Mouse (Mus musculus) hindbrain, postnatal 0 days (tissue): Measurements from ENCODE around the gene Nlrp6. TPM values are rescaled to one million over a fixed set of nuclear protein-coding genes. Genes with fewer than 3 reads are reported as not detected.

Source experiments
- ATAC-seq: fragments of 200-750 bp; cut with Nextera tagmentation; 2 replicates; pipeline ENCODE4 v1.8.0; 2017; ENCODE audit warnings: mild to moderate bottlenecking, moderate TSS enrichment, moderate library complexity
- DNase-seq: peaks from one replicate; pipeline ENCODE4 v3.0.0-alpha.2; 2015; ENCODE audit warnings: low spot score
- H3K27ac ChIP-seq: fragments of 300-500 bp; sonication (generic); 2 replicates; pipeline ENCODE4 v1.5.1; 2014; ENCODE audit warnings: mild to moderate bottlenecking
- H3K27me3 ChIP-seq: fragments of 300-500 bp; sonication (generic); 2 replicates; pipeline ENCODE4 v1.6.1; 2014; ENCODE audit warnings: low read length, mixed read lengths; ENCODE audit not compliant: insufficient read depth
- H3K36me3 ChIP-seq: fragments of 300-500 bp; sonication (generic); 2 replicates; pipeline ENCODE4 v1.6.1; 2014; ENCODE audit warnings: low read length, mixed read lengths; ENCODE audit not compliant: insufficient read depth
- H3K4me1 ChIP-seq: fragments of 300-500 bp; sonication (generic); 2 replicates; pipeline ENCODE4 v1.6.1; 2014; ENCODE audit warnings: antibody characterized with exemption, low read length, mixed read lengths; ENCODE audit not compliant: insufficient read depth
- H3K4me2 ChIP-seq: fragments of 300-500 bp; sonication (generic); 2 replicates; pipeline ENCODE4 v1.6.1; 2014; ENCODE audit warnings: low read depth, mild to moderate bottlenecking, low read length, moderate library complexity, mixed read lengths
- H3K4me3 ChIP-seq: fragments of 300-500 bp; sonication (generic); 2 replicates; pipeline ENCODE4 v1.5.1; 2014; ENCODE audit warnings: low read length
- H3K9ac ChIP-seq: fragments of 300-500 bp; sonication (generic); replicated peaks from 2 replicates; pipeline ENCODE4 v1.6.1; 2014; ENCODE audit warnings: mild to moderate bottlenecking, low read length, moderate library complexity, mixed read lengths
- H3K9me3 ChIP-seq: fragments of 300-500 bp; sonication (generic); 2 replicates; pipeline ENCODE4 v1.6.1; 2016; ENCODE audit warnings: low read length, mixed read lengths
- CTCF ChIP-seq: IDR thresholded peaks from 2 replicates; pipeline ENCODE4 v1.5.1; 2016; ENCODE audit warnings: antibody characterized with exemption, control low read depth, low read depth
- WGBS: fragments of 180-500 bp; shearing (Covaris S2); extraction: QIAGEN DNeasy Blood & Tissue Kit; methylation state at CpG from one replicate; pipeline ENCODE4 v1.1.7; 2014; 5-methylcytosine and 5-hydroxymethylcytosine counted together
- polyA plus RNA-seq: library from polyadenylated mRNA; unstranded; fragments of >200 nt; fragmentation: Nextera tagmentation; extraction: Ambion mirVana; gene quantifications from 2 replicates; pipeline ENCODE4 v1.2.1, GENCODE M21; 2015
- total RNA-seq: library from RNA; depleted of rRNA; stranded (reverse); fragments of >200 nt; gene quantifications from 2 replicates; pipeline ENCODE4 v1.2.3, GENCODE M21; 2014

Gene Nlrp6
- total and polyA plus RNA-seq, 2 experiments from 2014 or later = 0.61 to 1.1 TPM

DNA sequence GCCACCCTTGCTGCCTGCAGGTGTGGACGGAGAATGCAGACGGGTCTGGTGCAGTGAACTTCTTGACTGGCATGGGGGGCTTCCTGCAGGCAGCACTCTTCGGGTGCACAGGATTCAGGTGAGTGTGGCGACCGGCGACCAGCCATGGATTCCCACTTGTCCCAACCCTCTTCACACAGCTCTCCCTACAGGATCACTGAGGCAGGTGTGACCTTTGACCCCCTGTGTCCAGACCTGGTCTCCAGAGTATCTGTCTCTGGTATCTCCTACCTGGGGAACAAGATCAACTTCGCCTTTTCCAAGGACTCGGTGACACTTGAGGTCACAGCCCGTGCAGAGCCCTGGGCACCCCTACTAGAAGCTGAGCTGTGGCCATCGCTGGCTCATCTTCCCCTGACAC, 25.6 kb downstream of the Nlrp6 start:
- no peak for TF ChIP-seq CTCF
- DNase-seq (no peak), ATAC-seq (no peak)
- Histone ChIP-seq H3K9me3 (no peaks in the 10 kb centered on the region), H3K27ac (no peak overlapping the region), H3K9ac (no peak overlapping the region), H3K27me3 (no peaks in the 10 kb centered on the region), H3K4me1 (peaks cover 10% of the 10 kb centered on the region; the same call in 1 of the 2 replicates), H3K4me2 (no peak overlapping the region), H3K4me3 (no peak overlapping the region), H3K36me3 (no peaks in the 10 kb centered on the region)
- 91% methylated on average over 10 of the region's 10 CpGs for WGBS

DNA sequence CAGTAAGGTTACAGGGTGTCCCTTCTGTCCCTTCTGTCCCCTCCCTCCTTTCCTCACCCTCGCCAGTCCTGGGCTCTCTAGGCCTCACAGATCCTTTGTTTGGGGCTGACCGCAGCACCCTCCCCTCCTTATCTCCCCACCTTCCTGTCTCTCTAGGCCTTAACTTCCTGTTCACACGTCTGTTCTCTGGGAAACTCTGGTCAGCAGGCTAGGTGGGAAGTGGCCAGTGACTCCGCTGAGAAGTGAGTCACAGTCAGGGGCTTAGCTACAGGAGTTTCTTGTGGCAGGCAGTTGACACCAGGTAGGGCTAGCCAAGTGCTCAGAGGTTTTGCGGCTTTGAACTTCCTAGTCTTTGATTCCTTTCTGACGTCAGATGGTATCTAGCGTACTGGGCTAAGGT, 26.3 kb downstream of the Nlrp6 start:
- H3K9ac ChIP-seq = no peak overlapping the region
- 84% methylated on average over 7 of the region's 7 CpGs for WGBS
- no peak for ATAC-seq
- no peak overlapping the region for H3K4me3 ChIP-seq
- no peak overlapping the region for H3K27ac ChIP-seq
- H3K36me3 ChIP-seq = no peaks in the 10 kb centered on the region
- no peak for TF ChIP-seq CTCF
- H3K9me3 ChIP-seq = no peaks in the 10 kb centered on the region
- DNase-seq = no peak
- H3K27me3 ChIP-seq = no peaks in the 10 kb centered on the region
- no peak overlapping the region for H3K4me2 ChIP-seq
- peaks cover 9% of the 10 kb centered on the region; the same call in 1 of the 2 replicates for H3K4me1 ChIP-seq

DNA sequence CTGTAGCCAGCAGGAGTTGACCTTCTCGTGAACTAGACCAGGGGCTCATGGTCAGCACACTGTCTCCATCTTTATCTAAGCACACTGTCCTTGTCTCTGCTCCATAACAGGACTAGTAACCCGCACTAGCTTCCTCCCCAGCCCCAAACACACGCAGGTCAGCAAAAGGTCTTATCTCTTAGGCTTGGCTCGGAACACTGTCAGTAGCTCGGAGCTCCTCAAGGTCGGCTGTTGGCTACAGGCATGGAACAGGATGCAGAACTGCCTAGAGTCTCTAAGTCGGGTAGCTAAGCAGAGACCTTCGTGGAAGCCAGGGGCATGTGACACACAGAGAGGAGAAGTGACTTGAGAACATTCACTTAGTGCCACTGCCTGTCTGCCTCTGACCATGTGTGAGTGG, 27.5 kb downstream of the Nlrp6 start:
- Histone ChIP-seq H3K27me3 (no peaks in the 10 kb centered on the region), H3K4me1 (peaks cover 4% of the 10 kb centered on the region; the same call in 1 of the 2 replicates), H3K27ac (no peak overlapping the region), H3K36me3 (no peaks in the 10 kb centered on the region), H3K4me2 (no peak overlapping the region), H3K4me3 (no peak overlapping the region), H3K9ac (no peak overlapping the region), H3K9me3 (no peaks in the 10 kb centered on the region)
- DNase-seq (no peak), ATAC-seq (no peak)
- 90% methylated on average over 8 of the region's 8 CpGs for WGBS
- no peak for TF ChIP-seq CTCF

DNA sequence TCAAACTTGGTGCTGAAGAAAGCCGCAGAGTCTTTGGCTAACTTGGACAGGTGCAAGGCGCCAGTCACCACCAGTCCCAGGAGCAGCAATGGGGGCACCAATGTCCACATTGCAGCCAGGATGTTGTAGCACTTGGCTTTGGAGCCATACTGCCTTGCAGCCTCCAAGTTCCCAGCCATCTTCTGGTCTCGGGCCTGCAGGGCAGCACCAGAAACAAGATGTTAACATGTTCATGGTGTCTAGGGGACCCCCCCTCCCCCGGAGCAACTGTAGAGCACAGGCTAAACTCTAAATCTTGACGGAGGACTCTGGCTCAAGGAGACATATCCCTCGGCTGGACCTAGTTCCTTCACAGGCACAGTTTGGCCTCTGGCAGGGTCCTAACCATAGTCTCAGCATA, 28.6 kb downstream of the Nlrp6 start:
- no peaks in the 10 kb centered on the region for H3K9me3 ChIP-seq
- 85% methylated on average over 6 of the region's 6 CpGs for WGBS
- no peaks in the 10 kb centered on the region for H3K27me3 ChIP-seq
- no peak overlapping the region for H3K27ac ChIP-seq
- no peak overlapping the region for H3K4me3 ChIP-seq
- no peak for DNase-seq
- no peak overlapping the region for H3K9ac ChIP-seq
- H3K36me3 ChIP-seq = no peaks in the 10 kb centered on the region
- peaks cover 4% of the 10 kb centered on the region; the same call in 1 of the 2 replicates for H3K4me1 ChIP-seq
- no peak overlapping the region for H3K4me2 ChIP-seq
- TF ChIP-seq CTCF = no peak
- ATAC-seq = no peak

DNA sequence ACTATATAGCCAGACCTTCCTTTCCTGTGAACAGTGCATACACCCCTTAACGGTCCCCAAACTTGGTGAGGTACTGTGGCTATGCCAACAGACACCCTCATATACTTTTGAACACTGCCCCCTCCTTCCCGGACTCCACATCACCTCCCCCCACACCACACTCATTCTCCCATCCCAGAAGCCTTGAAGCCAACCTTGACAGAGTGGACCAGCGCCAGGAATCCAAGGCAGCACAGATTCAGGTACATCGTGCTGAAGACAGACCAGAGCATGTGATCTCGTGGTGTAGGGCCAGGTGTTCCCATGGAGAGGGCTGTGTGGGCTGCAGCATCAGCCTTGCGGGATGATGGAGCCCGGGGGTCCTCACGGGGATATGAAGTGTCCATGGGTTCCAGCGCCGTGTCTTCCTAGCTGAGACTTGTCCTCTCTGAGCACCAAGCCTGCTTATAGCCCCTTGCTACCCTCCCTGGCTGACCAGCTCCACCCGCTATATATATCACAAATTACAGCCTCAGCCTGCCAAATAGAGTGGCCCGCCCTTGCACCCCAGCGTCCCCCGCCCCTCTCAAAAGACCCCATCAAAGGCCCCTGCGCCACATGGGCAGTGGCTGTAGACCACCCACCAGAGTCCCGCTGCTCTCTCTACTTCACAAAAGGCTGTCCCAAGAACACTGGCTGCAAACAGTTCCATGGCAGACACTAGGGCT, 29.3 kb downstream of the Nlrp6 start, which contains the start of gene Ifitm5:
Gene Ifitm5, minus strand, starts transcription at position 468 of the 707 bp plus-strand sequence.
- no peak within 1 kb of the TSS for H3K9ac ChIP-seq
- no peaks in the 10 kb centered on the region for H3K27me3 ChIP-seq
- no peak within 1 kb of the TSS for H3K4me2 ChIP-seq
- 76% methylated on average over 16 of the region's 16 CpGs for WGBS
- ATAC-seq (no peak; the same call in 1 of the 2 replicates), DNase-seq (no peak)
- H3K9me3 ChIP-seq = no peaks in the 10 kb centered on the region
- TF ChIP-seq CTCF = no peak
- H3K27ac ChIP-seq = no peak within 1 kb of the TSS
- no peaks in the 10 kb centered on the region for H3K36me3 ChIP-seq
- H3K4me1 ChIP-seq = peaks cover 4% of the 10 kb centered on the region; the same call in 1 of the 2 replicates
- H3K4me3 ChIP-seq = no peak within 1 kb of the TSS

DNA sequence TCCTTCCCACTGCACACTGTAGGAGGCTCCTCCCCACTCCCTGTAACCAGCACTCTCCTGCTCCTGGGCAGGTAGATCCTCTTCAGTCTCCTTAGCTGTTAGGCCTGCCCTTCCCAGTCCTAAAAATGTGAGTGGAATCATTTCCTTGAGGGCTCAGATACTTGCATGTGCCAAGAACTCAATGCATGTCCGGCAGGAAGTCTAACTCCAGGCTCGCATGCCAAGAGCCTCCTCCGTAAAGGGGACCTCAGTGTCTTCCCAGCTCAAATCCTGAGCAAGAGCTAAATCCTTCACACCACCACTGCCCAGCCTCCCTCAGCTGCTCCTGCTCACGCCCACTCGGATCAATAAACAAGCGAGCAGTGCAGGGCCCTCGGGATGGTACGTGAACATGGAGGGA, 30.3 kb downstream of the Nlrp6 start:
- Histone ChIP-seq H3K27me3 (no peaks in the 10 kb centered on the region), H3K36me3 (no peaks in the 10 kb centered on the region), H3K4me1 (peaks cover 4% of the 10 kb centered on the region; the same call in 1 of the 2 replicates), H3K9ac (no peak overlapping the region), H3K9me3 (no peaks in the 10 kb centered on the region), H3K4me3 (no peak overlapping the region), H3K4me2 (no peak overlapping the region), H3K27ac (no peak overlapping the region)
- 50% methylated on average over 8 of the region's 8 CpGs for WGBS
- DNase-seq (no peak), ATAC-seq (no peak)
- TF ChIP-seq CTCF = no peak

DNA sequence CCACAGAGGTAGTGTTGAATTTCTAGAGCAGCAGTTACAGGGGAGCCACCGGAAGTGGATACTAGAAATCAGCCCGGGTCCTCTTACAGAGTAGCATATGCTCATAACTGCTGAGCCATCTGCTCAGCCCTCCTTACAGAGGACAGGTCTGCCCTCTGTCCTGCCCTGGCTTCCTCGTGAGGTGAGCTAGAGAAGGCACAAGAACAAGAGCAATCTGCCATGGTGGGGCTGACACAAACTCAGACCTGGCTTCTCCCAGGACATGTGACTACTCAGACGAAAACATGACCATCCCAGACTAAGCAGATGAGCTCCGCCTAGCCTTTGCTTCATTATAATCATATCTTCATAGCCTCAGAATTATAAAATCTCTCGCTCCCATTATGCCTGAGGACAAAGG, 31.1 kb downstream of the Nlrp6 start:
- H3K9me3 ChIP-seq = no peaks in the 10 kb centered on the region
- 74% methylated on average over 6 of the region's 6 CpGs for WGBS
- DNase-seq (no peak), ATAC-seq (no peak)
- no peak overlapping the region for H3K4me2 ChIP-seq
- H3K4me1 ChIP-seq = peaks cover 4% of the 10 kb centered on the region; the same call in 1 of the 2 replicates
- no peak for TF ChIP-seq CTCF
- no peak overlapping the region for H3K9ac ChIP-seq
- no peaks in the 10 kb centered on the region for H3K36me3 ChIP-seq
- H3K27me3 ChIP-seq = no peaks in the 10 kb centered on the region
- no peak overlapping the region for H3K4me3 ChIP-seq
- H3K27ac ChIP-seq = no peak overlapping the region
